Mouse (Mus musculus) limb, embryonic 12.5 days (tissue): ENCODE measurements around the gene Rab7. TPM values are rescaled to one million over a fixed set of nuclear protein-coding genes. Genes with fewer than 3 reads are reported as not detected.

Experiments
- ATAC-seq: fragments of 200-750 bp; cut with Nextera tagmentation; 2 replicates; pipeline ENCODE4 v1.8.0; 2017; ENCODE audit warnings: low read depth, moderate TSS enrichment; ENCODE audit not compliant: insufficient number of reproducible peaks, insufficient read depth, low FRiP score, low TSS enrichment
- H3K27ac ChIP-seq: fragments of 300-500 bp; sonication (generic); 2 replicates; pipeline ENCODE4 v1.5.1; 2016; ENCODE audit warnings: mild to moderate bottlenecking, moderate library complexity
- H3K27me3 ChIP-seq: fragments of 300-500 bp; sonication (generic); 2 replicates; pipeline ENCODE4 v1.6.1; 2016; ENCODE audit warnings: mild to moderate bottlenecking, moderate library complexity
- H3K36me3 ChIP-seq: fragments of 300-500 bp; sonication (generic); 2 replicates; pipeline ENCODE4 v1.6.1; 2016; ENCODE audit warnings: mild to moderate bottlenecking, moderate library complexity
- H3K4me1 ChIP-seq: fragments of 300-500 bp; sonication (generic); replicated peaks from 2 replicates; pipeline ENCODE4 v1.6.1; 2016
- H3K4me2 ChIP-seq: fragments of 300-500 bp; sonication (generic); 2 replicates; pipeline ENCODE4 v1.6.1; 2016; ENCODE audit warnings: mild to moderate bottlenecking, moderate library complexity
- H3K4me3 ChIP-seq: fragments of 300-500 bp; sonication (generic); replicated peaks from 2 replicates; pipeline ENCODE4 v1.5.1; 2016; ENCODE audit warnings: mild to moderate bottlenecking
- H3K9ac ChIP-seq: fragments of 300-500 bp; sonication (generic); replicated peaks from 2 replicates; pipeline ENCODE4 v1.6.1; 2016; ENCODE audit warnings: mild to moderate bottlenecking, moderate library complexity
- H3K9me3 ChIP-seq: fragments of 300-500 bp; sonication (generic); 2 replicates; pipeline ENCODE4 v1.6.1; 2016; ENCODE audit warnings: mild to moderate bottlenecking, moderate library complexity
- WGBS: fragments of 180-500 bp; shearing (Covaris S2); methylation state at CpG from one replicate; pipeline ENCODE4 v1.1.7; 2016; 5-methylcytosine and 5-hydroxymethylcytosine counted together
- polyA plus RNA-seq: library from polyadenylated mRNA; unstranded; fragments of >200 nt; fragmentation: Nextera tagmentation; extraction: Ambion mirVana; gene quantifications from 2 replicates; pipeline ENCODE4 v1.2.1, GENCODE M21; 2016

Rab7 gene
- polyA plus RNA-seq, 1 experiment from 2014 or later: 154 TPM

DNA sequence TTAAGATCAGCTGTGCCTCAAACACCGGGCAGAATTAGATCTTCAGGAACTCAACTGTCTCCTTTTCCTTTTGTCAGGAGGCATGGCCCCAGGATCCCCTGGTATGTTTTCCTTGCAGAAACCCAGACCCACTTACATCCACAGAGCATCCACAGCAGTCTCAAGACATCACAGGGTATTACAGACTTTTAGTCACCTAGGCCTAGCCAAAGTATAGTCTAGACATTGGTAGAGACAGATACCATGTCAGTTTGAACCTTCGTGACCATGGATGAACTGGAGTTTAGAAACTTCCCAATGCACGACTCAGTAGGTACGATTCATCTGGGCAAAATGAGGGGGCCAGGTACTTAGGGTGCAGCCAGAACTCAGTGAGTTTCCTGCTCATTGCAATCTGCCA is 46.7 kb downstream of the Rab7 start:
- Histone ChIP-seq H3K4me1 (peaks cover 14% of the 10 kb centered on the region), H3K27me3 (no peaks in the 10 kb centered on the region), H3K36me3 (peaks cover 53% of the 10 kb centered on the region), H3K27ac (no peak overlapping the region), H3K4me3 (no peak overlapping the region), H3K9me3 (no peaks in the 10 kb centered on the region), H3K9ac (no peak overlapping the region), H3K4me2 (no peak overlapping the region)
- no peak for ATAC-seq
- WGBS: 87% methylated on average over 4 of the region's 4 CpGs

DNA sequence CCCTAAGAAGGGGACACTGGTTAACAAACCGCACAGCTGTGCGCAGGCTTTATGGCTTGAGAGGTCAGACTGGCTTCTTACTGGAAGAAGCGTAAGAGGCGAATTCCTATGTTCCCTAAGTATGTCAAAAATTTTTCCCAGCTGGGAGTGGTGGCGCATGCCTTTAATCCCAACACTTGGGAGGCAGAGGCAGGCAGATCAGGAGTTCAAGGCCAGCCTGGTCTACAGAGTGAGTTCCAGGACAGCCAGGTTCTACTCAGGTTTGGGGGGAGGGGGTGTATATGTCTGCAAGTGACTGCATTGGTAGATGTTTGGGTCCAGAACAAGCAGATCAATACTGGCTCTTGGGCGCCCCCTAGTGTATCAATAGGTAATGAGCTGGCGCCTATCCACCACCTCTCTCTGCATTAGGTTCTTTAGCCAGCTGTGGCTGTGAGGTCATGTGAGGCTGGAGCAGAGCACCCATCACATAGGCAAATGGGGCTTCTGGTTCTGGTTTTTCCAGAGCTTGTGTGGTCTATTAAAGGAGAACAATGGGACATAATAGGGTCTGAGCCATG is 47.3 kb downstream of the Rab7 start:
- Histone ChIP-seq H3K4me1 (peaks cover 19% of the 10 kb centered on the region), H3K9ac (no peak overlapping the region), H3K4me3 (no peak overlapping the region), H3K4me2 (no peak overlapping the region), H3K27me3 (no peaks in the 10 kb centered on the region), H3K27ac (no peak overlapping the region), H3K9me3 (no peaks in the 10 kb centered on the region), H3K36me3 (peaks cover 48% of the 10 kb centered on the region)
- WGBS: 62% methylated on average over 7 of the region's 7 CpGs
- no peak for ATAC-seq

DNA sequence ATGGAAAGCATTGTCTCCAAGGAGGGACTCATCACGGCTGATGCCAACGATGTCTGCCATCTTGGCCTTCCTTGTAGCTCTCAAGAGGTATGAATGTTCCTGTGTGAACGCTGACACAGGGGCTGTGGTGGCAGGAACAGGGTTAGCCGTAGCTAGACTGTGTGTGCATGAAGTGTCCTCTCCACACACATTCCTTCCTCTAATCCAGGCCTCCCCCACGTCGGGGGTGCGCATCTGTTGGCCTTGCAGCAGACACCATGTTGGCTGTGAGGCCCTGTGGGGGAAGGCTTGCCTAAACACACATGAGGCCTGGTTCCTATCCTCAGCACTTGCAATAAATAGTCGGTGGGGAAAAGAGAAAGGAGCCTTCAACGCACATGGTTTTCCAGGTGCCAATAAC is 48.5 kb downstream of the Rab7 start:
- no peak for ATAC-seq
- peaks cover 36% of the 10 kb centered on the region for H3K36me3 ChIP-seq
- 84% methylated on average over 9 of the region's 9 CpGs for WGBS
- no peak overlapping the region for H3K4me3 ChIP-seq
- peaks cover 26% of the 10 kb centered on the region for H3K4me1 ChIP-seq
- no peak overlapping the region for H3K4me2 ChIP-seq
- no peak overlapping the region for H3K27ac ChIP-seq
- H3K9me3 ChIP-seq: no peaks in the 10 kb centered on the region
- H3K9ac ChIP-seq: no peak overlapping the region
- no peaks in the 10 kb centered on the region for H3K27me3 ChIP-seq

DNA sequence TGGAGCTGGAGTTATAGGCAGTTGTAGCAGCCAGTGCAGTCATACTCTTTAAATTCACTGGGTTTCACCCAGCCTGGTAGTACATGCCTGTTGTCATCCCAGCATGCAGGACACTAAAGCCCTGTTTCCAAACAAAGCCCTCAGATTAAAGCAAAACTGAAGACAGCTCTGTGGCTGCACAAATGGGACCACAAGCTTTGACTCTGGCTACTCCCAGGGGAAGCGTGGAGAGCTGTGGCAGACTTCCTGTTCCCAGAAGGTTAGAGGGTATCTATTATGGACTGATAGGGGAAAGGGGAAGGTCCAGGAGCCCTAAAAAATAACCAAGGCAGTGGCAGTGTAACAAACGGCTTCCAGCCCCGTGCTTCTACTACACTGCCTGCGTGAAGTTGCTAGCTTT is 49.6 kb downstream of the Rab7 start:
- Histone ChIP-seq H3K4me2 (no peak overlapping the region), H3K4me1 (peaks cover 27% of the 10 kb centered on the region), H3K9ac (no peak overlapping the region), H3K27me3 (no peaks in the 10 kb centered on the region), H3K36me3 (peaks cover 25% of the 10 kb centered on the region), H3K27ac (no peak overlapping the region), H3K9me3 (no peaks in the 10 kb centered on the region), H3K4me3 (no peak overlapping the region)
- ATAC-seq: no peak
- 82% methylated on average over 4 of the region's 4 CpGs for WGBS

DNA sequence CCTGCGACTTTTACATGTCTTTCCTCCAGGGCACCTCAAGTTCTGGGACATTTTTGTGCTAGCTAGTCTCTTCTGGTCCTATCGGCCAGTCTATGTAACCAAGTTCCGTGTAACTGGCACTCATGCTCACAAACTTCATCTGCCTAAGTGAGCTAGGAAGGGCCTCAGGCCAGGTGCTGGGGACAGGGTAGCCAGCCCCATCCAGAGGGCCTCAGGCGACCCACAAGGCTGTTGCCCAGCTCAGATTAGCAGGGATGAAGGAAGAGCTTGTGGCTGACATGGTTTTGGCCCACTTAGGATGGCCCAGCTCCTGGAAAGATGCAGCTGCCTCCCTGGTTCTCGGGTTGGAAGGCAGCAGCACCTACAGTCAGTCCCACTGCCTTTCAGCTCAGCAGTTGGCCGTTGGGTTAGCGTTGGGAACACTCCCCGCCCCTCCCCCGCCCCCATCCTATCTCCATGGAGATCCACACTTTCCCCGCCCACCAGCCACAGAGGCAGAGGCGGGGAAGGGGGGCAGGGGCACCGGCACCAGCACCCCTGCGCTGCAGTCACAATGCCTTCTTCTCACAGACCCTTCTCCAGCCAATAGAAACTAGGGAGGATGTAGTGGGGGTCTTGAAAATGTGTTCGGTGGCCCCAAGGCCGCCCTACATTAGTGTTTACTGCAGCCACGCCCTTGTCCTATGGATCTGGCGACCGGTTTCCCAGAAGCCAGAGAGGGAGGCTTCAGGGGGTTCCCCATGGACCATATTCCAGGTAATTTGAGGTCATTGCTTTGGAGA is 51.1 kb downstream of the Rab7 start:
- H3K27ac ChIP-seq: peak overlapping the region; percentile 88
- ATAC-seq: peak; percentile 79; the same call in 1 of the 2 replicates
- H3K4me3 ChIP-seq: peak overlapping the region; percentile 32
- no peaks in the 10 kb centered on the region for H3K27me3 ChIP-seq
- H3K36me3 ChIP-seq: peaks cover 25% of the 10 kb centered on the region; the same call in 1 of the 2 replicates
- WGBS: 6% methylated on average over 18 of the region's 18 CpGs
- H3K4me1 ChIP-seq: peaks cover 27% of the 10 kb centered on the region
- peak overlapping the region; percentile 59 for H3K4me2 ChIP-seq
- H3K9ac ChIP-seq: peak overlapping the region; percentile 48
- H3K9me3 ChIP-seq: no peaks in the 10 kb centered on the region

DNA sequence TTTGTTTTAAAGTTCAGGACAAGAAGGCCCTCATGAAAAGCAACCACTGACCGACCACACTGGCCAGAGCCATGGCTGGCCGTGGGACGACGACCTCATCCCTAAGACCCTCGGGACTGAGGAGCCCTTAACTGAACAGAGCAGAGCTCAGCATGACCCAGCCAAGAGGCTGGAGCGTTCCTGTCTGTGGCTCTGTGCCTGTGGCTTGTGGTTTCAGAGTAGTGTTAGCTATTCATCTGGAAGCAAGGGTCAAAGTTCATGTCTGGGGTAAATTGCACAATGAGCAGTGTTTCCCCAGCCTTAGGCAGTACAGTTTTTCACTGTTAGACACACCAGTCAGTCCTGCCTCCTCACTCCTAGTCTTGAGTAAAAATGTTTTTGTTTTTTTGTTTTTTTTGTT is 52.3 kb downstream of the Rab7 start:
- Histone ChIP-seq H3K36me3 (peaks cover 29% of the 10 kb centered on the region), H3K4me3 (no peak overlapping the region), H3K27ac (no peak overlapping the region; the same call in 1 of the 2 replicates), H3K4me2 (no peak overlapping the region), H3K4me1 (peaks cover 27% of the 10 kb centered on the region), H3K27me3 (no peaks in the 10 kb centered on the region), H3K9ac (no peak overlapping the region), H3K9me3 (no peaks in the 10 kb centered on the region)
- WGBS: 33% methylated on average over 6 of the region's 6 CpGs
- no peak for ATAC-seq

DNA sequence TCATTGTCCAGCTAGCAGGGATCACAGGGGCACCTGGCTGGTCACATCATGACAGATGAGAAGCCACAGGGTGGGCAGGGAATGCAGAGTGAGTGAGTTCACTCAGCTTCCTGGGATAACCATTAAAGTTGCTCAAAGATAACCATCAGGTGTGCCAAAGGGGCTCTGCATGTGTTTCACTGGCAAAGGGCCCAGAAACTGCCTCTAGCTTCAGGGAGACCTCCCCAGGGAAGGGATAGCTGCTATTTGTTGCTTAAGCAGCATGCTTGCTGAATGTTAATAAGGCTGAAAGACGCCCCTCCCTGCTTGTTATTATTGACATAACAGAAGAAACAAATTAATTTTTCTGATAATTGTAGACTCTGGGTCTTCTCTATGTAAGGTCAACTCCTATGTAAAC is 53.2 kb downstream of the Rab7 start:
- WGBS: 91% methylated on average over 1 of the region's 1 CpGs
- no peak overlapping the region for H3K4me3 ChIP-seq
- no peak overlapping the region for H3K9ac ChIP-seq
- peaks cover 37% of the 10 kb centered on the region for H3K36me3 ChIP-seq
- no peaks in the 10 kb centered on the region for H3K27me3 ChIP-seq
- no peak for ATAC-seq
- H3K9me3 ChIP-seq: no peaks in the 10 kb centered on the region
- H3K4me1 ChIP-seq: peaks cover 27% of the 10 kb centered on the region
- H3K27ac ChIP-seq: 0 out of 2 replicates have a peak overlapping the region, but pooled peaks have one; percentile 41
- no peak overlapping the region for H3K4me2 ChIP-seq

DNA sequence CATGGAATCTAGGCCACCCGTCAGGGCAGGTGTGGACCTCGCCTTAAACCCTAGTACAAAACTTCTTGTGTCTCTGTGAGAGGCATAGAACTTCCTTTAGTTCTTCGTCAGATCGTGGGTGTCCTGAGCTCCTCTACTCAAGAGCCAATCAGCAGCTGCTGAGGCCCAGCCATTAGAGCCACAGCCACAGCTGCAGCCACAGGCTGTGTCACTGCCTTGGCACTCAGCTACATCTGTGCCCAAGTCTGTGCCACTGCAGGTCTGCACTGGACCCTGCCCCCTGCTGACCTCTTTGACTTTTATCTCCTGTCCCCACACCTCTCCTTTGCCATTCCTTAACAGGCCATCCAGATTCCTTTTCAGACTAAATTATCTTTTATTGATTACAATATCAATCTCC is 53.9 kb downstream of the Rab7 start:
- Histone ChIP-seq H3K9me3 (no peaks in the 10 kb centered on the region), H3K4me2 (no peak overlapping the region), H3K4me3 (no peak overlapping the region), H3K27me3 (no peaks in the 10 kb centered on the region), H3K36me3 (peaks cover 39% of the 10 kb centered on the region), H3K4me1 (peaks cover 27% of the 10 kb centered on the region), H3K27ac (no peak overlapping the region), H3K9ac (no peak overlapping the region)
- no peak for ATAC-seq
- WGBS: 80% methylated on average over 4 of the region's 4 CpGs

DNA sequence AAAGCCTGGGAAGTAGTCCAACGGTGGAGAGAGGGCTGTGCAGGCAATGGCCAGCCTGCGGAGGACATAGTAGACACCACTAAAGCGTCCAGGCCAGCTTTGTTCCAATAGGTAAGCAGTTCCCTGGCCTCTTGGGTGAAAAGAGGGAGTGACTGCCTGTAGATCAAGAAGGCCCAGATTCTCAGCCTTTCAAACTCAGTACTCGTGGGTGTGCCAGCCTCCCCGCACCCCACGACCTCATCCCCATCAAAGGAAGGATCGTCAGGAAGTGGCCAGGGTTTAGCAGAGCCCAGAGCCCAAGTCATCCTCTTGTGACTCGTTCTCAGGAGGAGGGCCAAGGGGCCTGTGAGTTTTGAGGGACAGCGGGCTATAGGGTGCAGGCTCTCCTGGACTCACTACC is 62.6 kb downstream of the Rab7 start:
- Histone ChIP-seq H3K9me3 (no peaks in the 10 kb centered on the region), H3K27ac (peak overlapping the region; percentile 97; the same call in 1 of the 2 replicates), H3K27me3 (no peaks in the 10 kb centered on the region), H3K4me3 (peak overlapping the region; percentile 98), H3K4me2 (peak overlapping the region; percentile 78), H3K4me1 (peaks cover 16% of the 10 kb centered on the region), H3K36me3 (peaks cover 44% of the 10 kb centered on the region), H3K9ac (peak overlapping the region; percentile 98)
- WGBS: 66% methylated on average over 9 of the region's 9 CpGs
- ATAC-seq: no peak

DNA sequence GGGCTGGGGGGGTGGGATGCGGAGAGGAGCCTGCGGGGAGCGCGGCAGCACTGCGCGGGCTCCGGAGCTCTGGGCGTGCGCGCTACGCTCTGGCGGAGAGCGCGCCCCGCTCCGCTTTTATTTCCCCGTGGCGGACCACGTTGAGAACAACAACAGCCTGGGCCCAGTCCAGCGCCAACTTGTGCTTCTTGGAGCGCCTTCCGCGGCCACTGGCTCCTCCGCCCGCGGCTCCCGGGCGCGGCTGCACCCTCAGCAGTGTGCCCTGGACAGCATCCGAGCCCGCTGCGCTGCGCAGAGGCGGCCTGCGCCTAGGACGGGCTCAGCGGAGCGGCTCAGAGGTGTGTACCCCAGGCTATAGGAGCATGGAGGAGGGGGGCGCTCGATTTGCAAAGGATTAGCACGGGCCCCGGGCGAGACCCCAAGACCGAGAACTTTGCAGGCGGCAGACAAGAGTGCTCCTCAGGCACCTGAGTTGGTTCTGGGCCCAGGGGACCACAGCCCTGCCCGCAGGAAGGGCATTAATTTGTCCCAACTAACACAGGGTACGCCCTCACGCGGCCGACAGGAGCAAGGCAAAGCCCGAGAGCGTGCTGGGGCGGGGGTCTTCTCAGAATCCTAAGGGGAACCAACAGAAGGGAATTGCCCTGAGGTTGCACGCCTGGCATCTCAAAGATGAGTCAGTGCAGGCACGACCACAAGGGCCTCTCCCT is 63.4 kb downstream of the Rab7 start, which contains the start of gene H1fx:
TSS of gene H1fx (minus strand) at position 91 of the 710 bp plus-strand sequence.
- peak within 1 kb of the TSS; percentile 98 for H3K4me3 ChIP-seq
- no peaks in the 10 kb centered on the region for H3K9me3 ChIP-seq
- peaks cover 16% of the 10 kb centered on the region for H3K4me1 ChIP-seq
- ATAC-seq: peak; percentile 77
- WGBS: under 1% methylated on average over 52 of the region's 55 CpGs
- H3K36me3 ChIP-seq: peaks cover 36% of the 10 kb centered on the region
- peak within 1 kb of the TSS; percentile 78 for H3K4me2 ChIP-seq
- H3K9ac ChIP-seq: peak within 1 kb of the TSS; percentile 98
- no peaks in the 10 kb centered on the region for H3K27me3 ChIP-seq
- peak within 1 kb of the TSS; percentile 97 for H3K27ac ChIP-seq

DNA sequence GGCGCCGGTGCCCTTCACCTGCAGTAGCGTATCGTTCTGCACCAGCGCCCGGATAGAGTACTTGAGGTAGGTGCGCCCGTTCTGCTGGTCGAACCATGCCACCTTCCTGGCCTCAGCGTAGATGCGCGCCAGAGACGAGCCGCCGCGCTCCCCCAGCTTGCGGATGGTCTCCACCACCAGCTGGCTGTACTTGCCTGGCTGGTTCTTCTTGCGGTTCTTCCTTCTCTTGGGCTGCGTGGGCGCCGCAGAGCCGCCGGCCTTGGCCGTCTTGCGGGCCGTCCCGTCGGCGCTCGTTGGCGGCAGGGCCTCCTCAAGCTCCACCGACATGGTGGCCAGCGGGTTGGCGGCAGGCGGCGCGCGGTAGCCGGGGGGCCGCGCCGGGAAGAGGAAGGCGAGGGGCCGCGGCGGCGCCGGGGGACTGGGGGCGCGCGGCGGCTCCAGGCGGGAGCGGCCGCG is 64.0 kb downstream of the Rab7 start:
- under 1% methylated on average over 56 of the region's 56 CpGs for WGBS
- Histone ChIP-seq H3K4me3 (peak overlapping the region; percentile 98), H3K36me3 (peaks cover 31% of the 10 kb centered on the region), H3K4me1 (peaks cover 16% of the 10 kb centered on the region), H3K27me3 (no peaks in the 10 kb centered on the region), H3K9me3 (no peaks in the 10 kb centered on the region), H3K9ac (peak overlapping the region; percentile 98), H3K4me2 (peak overlapping the region; percentile 78), H3K27ac (peak overlapping the region; percentile 97)
- ATAC-seq: peak; percentile 14; the same call in 1 of the 2 replicates
